Mouse (Mus musculus) heart, adult 8-10 months (tissue): ENCODE results near the gene Ngly1. TPM values are rescaled to one million over a fixed set of nuclear protein-coding genes. Genes with fewer than 3 reads are reported as not detected.

ENCODE experiments used
- DNase-seq: peaks from one replicate; pipeline ENCODE4 v3.0.0; 2022; ENCODE audit warnings: low spot score
- total RNA-seq, 4 experiments: library from RNA; stranded (reverse); gene quantifications; 2 replicates each; pipeline ENCODE4 v1.2.4; 2022

Ngly1 gene
- total RNA-seq, result 10 to 100 TPM; 29.5 to 33.9 (median 31.9) TPM

GRCm38 (mm10) chr14:16249171-16249874 lies at the start of gene Ngly1, which contains the start of gene Oxsm:
Gene Ngly1, plus strand, starts transcription at chr14:16249280.
Gene Oxsm, minus strand, starts transcription at chr14:16249808.
- peak; percentile 78 for DNase-seq

GRCm38 (mm10) chr14:16200220-16200912 lies 48.7 kb upstream of the Ngly1 start:
- DNase-seq, result no peak

- DNase-seq, result no peak
These were observed 48.0 kb upstream of the Ngly1 start for GRCm38 (mm10) chr14:16200969-16201638.

GRCm38 (mm10) chr14:16201673-16202072 lies 47.4 kb upstream of the Ngly1 start:
- DNase-seq, result no peak

- no peak for DNase-seq
These were observed 41.4 kb upstream of the Ngly1 start for GRCm38 (mm10) chr14:16207722-16208121.

- no peak for DNase-seq
These were observed 30.1 kb upstream of the Ngly1 start for GRCm38 (mm10) chr14:16219015-16219414.

GRCm38 (mm10) chr14:16229395-16229794 lies 19.7 kb upstream of the Ngly1 start:
- DNase-seq, result no peak

- no peak for DNase-seq
These were observed 18.5 kb upstream of the Ngly1 start for GRCm38 (mm10) chr14:16230581-16230980.

GRCm38 (mm10) chr14:16233515-16233914 lies 15.6 kb upstream of the Ngly1 start:
- DNase-seq, result no peak

- no peak for DNase-seq
These were observed 12.6 kb upstream of the Ngly1 start for GRCm38 (mm10) chr14:16236466-16236865.

- DNase-seq, result no peak
These were observed 6.8 kb upstream of the Ngly1 start for GRCm38 (mm10) chr14:16242193-16242815.

GRCm38 (mm10) chr14:16242947-16243602 lies 6.0 kb upstream of the Ngly1 start:
- DNase-seq, result peak; percentile 88

- peak; percentile 45 for DNase-seq
These were observed 5.4 kb upstream of the Ngly1 start for GRCm38 (mm10) chr14:16243603-16244209.

- DNase-seq, result no peak
These were observed 4.7 kb upstream of the Ngly1 start for GRCm38 (mm10) chr14:16244370-16244769.

- no peak for DNase-seq
These were observed 4.0 kb upstream of the Ngly1 start for GRCm38 (mm10) chr14:16245127-16245526.

- no peak for DNase-seq
These were observed 2.7 kb upstream of the Ngly1 start for GRCm38 (mm10) chr14:16246340-16246912.

GRCm38 (mm10) chr14:16248135-16248534 lies 945 bp upstream of the Ngly1 start:
- no peak for DNase-seq

GRCm38 (mm10) chr14:16248603-16249157 lies 400 bp upstream of the Ngly1 start:
- no peak for DNase-seq

- no peak for DNase-seq
These were observed 1.0 kb downstream of the Ngly1 start for GRCm38 (mm10) chr14:16250099-16250498.

GRCm38 (mm10) chr14:16255745-16256144 lies 6.7 kb downstream of the Ngly1 start:
- no peak for DNase-seq
